Mouse (Mus musculus): ENCODE measurements at regions not wholly inside any gene's neighbourhood (a gene's known extent, or its start where the extent isn't known, plus 50 kb on each side); places are given as distances from the start of the nearest gene placed in this dataset.
A peak's percentile ranks its signal among the peaks of the same experiment; 100 is the strongest.

DNA sequence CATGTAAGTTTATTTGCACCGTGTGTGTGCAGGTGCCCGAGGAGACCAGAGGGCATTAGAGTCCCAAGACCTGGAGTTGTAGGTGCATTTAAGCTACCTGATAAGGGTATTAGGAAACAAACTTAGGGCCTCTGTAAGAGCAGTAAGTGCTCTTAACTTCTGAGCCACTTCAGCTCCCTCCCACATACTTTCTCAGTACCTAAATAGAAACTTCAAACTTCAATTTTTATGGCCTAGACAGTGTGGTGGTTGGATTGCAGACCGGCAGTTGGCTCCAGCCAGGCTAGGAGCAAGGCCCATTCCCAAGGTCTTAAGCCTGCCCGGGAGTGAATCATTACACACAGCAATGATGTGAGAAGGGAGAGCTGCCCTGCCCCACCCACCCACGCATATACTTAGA, 208.8 kb upstream of the Plpp4 start:
- no peak for DNase-seq (ENCODE audit: low read depth, low spot score)

DNA sequence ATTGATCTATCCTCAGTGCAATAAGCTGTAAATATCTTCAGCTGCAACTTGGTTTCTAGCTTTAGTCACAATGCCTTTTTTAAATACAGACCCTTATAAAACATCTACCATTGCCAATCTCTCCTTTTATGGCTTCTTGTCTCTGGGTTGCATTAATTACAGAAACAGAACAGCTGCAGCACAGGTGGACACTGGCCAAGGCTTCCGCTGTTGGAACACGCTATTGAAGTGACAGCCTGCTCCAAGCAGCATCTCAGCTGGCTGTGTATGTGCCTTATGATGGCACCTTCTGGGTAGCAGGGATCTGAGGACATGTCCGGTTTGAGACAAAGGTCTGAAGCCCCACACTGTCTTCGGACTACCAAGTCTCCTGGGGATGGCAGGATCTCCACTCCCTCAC, 207.1 kb upstream of the Plpp4 start:
- no peak for DNase-seq (ENCODE audit: low read depth, low spot score)

- DNase-seq (ENCODE audit: low read depth, low spot score), result no peak
Measured at GRCm38 (mm10) chr7:129050675-129051074, 206.2 kb upstream of the Plpp4 start.

DNA sequence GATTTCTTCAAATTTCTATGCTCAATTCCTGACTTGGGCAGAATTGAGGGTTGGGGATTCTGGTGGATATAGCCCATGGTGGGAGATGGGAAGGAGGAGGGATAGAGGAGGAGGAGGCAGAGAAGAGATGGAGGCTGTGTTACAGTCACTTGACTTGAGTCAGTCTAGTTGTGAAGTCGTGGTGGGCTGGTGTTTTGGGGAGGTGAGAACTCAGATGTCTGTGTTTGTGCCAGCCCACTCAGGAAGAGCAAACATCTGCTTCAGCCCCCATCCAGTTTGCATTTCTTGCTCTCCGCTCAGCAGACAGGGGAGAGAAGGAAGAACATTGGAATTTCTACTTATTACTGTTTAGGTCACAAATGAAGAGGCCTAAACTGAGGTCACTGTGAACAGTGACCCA, 189.9 kb upstream of the Plpp4 start:
- DNase-seq (ENCODE audit: low read depth, low spot score), result no peak

- no peak for DNase-seq (ENCODE audit: low read depth, low spot score)
Measured at GRCm38 (mm10) chr7:129068137-129068536, 188.7 kb upstream of the Plpp4 start.

- DNase-seq (ENCODE audit: low read depth, low spot score), result no peak
Measured at GRCm38 (mm10) chr7:129079786-129080185, 177.0 kb upstream of the Plpp4 start.

DNA sequence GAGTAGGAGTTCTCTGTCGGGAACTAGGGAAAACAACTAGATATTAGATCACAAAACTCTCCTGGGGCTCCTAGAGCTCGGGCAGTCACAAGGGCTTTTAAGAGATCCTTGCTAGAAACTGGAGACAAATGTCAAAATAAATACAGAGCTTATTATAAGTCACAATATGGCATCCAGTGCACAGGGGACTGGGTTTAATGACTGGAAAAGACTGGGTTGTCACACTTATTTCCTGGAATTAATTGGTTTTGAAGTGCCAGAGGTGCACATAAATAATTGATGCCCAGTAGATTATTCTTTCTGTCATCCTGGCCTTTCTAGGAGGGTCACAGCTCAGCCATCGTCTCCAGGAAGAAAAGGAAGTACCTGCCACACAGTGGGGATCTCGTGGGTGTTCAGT, 165.4 kb upstream of the Plpp4 start:
- DNase-seq (ENCODE audit: low read depth, low spot score), result no peak

- DNase-seq (ENCODE audit: low read depth, low spot score), result no peak
Measured at GRCm38 (mm10) chr7:129096374-129097069, 160.3 kb upstream of the Plpp4 start.

DNA sequence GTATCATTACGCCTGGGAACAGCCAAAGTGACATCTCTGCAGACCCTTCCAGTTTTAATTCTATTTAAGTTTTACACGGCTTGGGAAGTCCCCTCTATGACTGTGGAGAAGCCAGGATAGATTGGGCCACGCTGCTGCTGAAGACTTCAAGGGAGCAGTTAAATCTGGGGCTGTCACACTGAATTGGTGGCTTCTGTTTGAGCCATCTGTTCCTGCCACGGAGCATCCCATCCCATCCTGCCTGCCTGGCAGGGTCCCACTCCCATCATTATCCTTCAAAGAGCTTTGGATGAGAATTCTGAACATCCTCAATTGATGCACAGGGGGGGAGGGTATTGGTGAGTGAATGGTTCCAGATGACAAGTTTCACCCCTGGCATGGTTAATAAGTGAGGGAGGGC, 154.4 kb upstream of the Plpp4 start:
- no peak for DNase-seq (ENCODE audit: low read depth, low spot score)

DNA sequence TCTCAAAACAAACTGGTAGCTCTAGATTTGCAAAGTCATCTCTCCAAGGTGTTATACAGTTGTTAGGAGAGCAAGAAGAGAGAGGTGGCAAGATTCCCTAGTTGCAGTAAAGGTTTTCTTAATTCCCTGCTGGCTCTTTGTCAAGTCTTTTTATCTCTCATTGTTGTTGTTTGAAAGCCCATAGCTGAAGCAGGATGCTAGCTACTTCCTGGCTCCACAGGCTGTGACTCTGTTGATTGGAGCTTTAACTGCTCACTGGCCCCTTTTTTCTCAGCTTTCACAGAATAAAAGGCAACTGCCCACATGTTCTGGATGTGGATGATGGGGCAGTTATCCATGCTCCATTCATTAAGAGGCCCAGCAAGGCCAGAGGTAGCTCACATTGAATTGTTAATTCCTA, 122.7 kb upstream of the Plpp4 start:
- peak; percentile 34 for DNase-seq (ENCODE audit: low read depth, low spot score)

DNA sequence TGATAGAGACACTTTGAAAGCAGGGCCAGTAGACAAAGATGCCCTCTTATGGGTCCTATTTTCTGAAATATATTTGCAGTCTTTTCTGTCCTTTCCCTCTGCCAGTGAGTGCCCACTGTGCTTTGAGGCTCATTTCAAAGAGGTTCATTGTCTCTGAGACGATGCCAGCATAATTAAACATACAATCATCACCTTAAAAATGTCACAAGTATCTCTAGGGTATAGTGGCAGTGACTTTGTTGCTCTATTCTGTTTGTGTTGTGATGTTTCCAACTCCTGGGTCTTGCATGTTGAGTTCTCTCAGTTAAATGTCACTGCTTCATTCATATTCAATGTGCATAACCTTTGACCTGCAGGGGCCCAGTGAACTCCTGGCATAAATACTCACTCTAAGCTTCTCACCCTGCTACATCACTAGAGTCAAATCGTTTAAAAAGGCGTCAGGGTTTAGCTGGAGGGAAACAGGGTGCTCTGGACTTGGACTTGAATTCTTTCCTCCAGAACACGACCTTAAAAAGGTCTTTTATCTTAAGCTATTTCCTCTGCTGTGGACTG, 122.1 kb upstream of the Plpp4 start:
- no peak for DNase-seq (ENCODE audit: low read depth, low spot score)

GRCm38 (mm10) chr7:129137303-129137990, 119.4 kb upstream of the Plpp4 start:
- DNase-seq (ENCODE audit: low read depth, low spot score), result peak; percentile 6

DNA sequence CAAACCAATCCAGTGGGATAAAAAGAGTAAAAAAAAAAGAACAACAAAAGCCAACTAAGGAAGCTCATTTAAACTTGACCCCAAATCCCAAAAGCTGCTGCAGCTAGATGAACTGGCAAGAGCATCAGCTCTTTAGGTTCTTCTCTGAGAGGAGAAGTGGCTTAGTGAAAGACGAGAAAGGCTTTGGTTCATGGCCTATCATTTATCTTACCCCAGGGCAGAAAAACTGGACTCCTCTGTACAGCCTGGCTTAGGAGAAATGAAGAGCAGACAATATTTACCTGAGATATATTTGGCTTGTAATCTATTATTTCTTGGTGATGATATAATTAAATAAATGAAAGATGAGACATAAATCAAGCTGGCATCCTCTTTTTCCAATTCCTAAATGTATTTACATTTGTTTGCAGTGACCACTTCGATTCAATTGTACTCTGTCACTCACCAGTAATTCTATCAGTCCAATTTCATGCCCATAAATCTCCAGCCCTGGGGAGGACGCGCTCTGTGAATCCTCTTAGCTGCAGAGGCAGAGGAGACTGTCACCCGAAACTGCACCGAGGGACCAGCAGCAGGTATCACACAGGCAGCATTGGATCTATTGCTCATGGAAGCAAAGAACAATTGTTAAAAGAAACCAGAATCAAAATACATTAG, 114.8 kb upstream of the Plpp4 start:
- DNase-seq (ENCODE audit: low read depth, low spot score), result no peak

DNA sequence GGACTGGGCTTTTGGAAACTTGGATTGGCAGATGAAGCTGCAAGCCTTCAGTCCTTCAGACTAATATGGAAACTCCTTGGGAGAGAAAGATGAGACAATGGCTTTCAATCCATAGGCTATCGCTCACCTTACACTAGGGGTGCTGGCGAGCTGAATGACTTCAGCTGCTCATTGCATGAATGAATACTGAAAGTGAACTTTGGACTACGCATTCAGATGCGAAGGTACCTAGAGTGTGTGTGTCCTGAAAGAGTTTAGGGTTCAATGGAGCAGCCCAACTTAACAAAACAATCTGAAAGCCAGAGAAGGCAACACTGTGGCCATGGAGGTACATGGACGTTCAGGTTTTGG, 114.3 kb upstream of the Plpp4 start:
- peak; percentile 20 for DNase-seq (ENCODE audit: low read depth, low spot score)

- DNase-seq (ENCODE audit: low read depth, low spot score), result no peak
Measured at GRCm38 (mm10) chr7:129155577-129155976, 101.3 kb upstream of the Plpp4 start.

- DNase-seq (ENCODE audit: low read depth, low spot score), result no peak
Measured at GRCm38 (mm10) chr7:129169971-129170370, 86.9 kb upstream of the Plpp4 start.

DNA sequence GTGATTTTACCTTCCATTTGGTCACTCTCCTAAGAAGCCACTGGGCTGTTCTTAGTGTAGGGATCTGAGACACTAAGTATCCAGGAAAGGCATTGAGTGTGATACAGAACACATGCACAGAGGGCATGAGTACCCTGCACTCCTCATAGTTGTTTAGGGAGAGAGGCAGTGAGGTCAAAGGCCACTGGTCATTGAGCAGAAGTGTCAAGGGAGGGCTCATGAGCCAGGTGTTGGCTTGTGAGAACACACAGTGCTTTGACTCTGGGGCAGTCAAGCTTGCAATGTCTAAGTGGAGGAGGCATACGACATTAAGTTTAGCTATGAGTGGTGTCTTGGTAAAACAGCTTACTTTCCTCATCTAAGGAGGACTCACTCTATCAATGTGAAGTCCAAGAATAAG, 65.9 kb upstream of the Plpp4 start:
- no peak for DNase-seq (ENCODE audit: low read depth, low spot score)

DNA sequence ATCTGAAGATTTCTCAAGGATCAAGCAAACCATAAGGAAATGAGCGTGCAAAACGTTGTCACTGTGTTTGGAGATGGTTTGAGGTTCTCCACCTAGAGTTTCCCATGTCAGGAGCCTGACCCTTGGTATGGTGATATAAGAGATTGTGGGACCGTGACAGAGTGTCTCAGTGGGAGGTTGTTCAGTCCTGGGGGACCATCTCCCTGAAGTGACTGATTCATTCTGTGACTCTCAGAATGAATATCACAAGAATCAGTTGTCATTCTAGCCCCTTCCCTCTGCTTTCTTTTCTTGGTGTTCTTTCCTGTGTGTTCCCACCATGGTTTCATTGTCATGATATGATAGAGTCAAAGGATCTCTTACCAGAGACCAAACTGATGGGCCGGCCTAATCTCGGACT, 49.8 kb upstream of the Plpp4 start:
- no peak for DNase-seq (ENCODE audit: low read depth, low spot score)
